Mouse (Mus musculus) heart, adult 2 months (tissue): ENCODE measurements around the gene Usp49.

Source experiments
- CTCF ChIP-seq: fragments of 200-600 bp; IDR thresholded peaks from 2 replicates; pipeline ENCODE4 v1.8.1; 2022; ENCODE audit warnings: antibody characterized with exemption, mild to moderate bottlenecking, moderate library complexity
- EP300 ChIP-seq: fragments of 200-500 bp; IDR thresholded peaks from 2 replicates; pipeline ENCODE4 v1.6.1; 2011; ENCODE audit warnings: low read depth, low read length, control low read depth; ENCODE audit not compliant: insufficient read depth
- POLR2A ChIP-seq: fragments of 200-500 bp; IDR thresholded peaks from 2 replicates; pipeline ENCODE4 v1.6.1; 2011; ENCODE audit warnings: mild to moderate bottlenecking, low read depth, low read length, control low read depth; ENCODE audit not compliant: insufficient read depth

DNA sequence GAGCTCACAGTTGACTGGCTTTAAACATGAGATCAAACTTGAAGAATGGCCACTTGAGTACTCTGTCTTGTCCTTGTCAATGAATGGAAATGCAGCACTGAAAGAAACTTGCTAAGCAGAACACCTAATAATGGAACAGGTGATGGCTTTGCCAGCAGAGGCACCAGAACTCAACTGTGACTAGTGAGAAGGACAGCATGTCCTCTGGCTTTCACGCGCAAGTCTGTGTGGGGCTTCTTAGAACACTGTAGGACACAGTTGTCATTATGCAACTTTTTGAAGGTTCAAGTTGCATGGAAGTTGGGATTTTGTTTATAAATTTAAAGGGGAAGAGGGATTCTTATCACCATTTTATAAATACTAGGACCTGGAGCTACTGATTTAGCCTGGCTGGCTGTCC is 5.4 kb upstream of the Usp49 start:
- TF ChIP-seq POLR2A: no peak
- TF ChIP-seq CTCF: peak; percentile 32
- peak; percentile 54; the same call in 1 of the 2 replicates for TF ChIP-seq EP300
